Mouse (Mus musculus) limb, embryonic 10.5 days (tissue): Measurements from ENCODE around the gene Cdh13. TPM values are rescaled to one million over a fixed set of nuclear protein-coding genes. Genes with fewer than 3 reads are reported as not detected.
"Not testable (repeated sequence)": the region's sequence is repeated elsewhere in the genome, so short reads cannot be mapped to it uniquely, and the experiment has no call there.

ENCODE experiments used
- DNase-seq: peaks from one replicate; pipeline ENCODE4 v3.0.0-alpha.2; 2017; ENCODE audit warnings: low spot score
- H3K27ac ChIP-seq: fragments of 300-500 bp; sonication (generic); 2 replicates; pipeline ENCODE4 v1.5.1; 2016; ENCODE audit warnings: mild to moderate bottlenecking
- H3K27me3 ChIP-seq: fragments of 300-500 bp; sonication (generic); 2 replicates; pipeline ENCODE4 v1.6.1; 2016; ENCODE audit warnings: low read depth, mild to moderate bottlenecking; ENCODE audit not compliant: poor library complexity, severe bottlenecking
- H3K36me3 ChIP-seq: fragments of 300-500 bp; sonication (generic); 2 replicates; pipeline ENCODE4 v1.6.1; 2016; ENCODE audit warnings: mild to moderate bottlenecking, moderate library complexity
- H3K4me1 ChIP-seq: fragments of 300-500 bp; sonication (generic); 2 replicates; pipeline ENCODE4 v1.6.1; 2016
- H3K4me3 ChIP-seq: fragments of 300-500 bp; sonication (generic); 2 replicates; pipeline ENCODE4 v1.5.1; 2016; ENCODE audit warnings: mild to moderate bottlenecking, moderate library complexity
- H3K9me3 ChIP-seq: fragments of 300-500 bp; sonication (generic); replicated peaks from 2 replicates; pipeline ENCODE4 v1.6.1; 2016; ENCODE audit warnings: mild to moderate bottlenecking
- WGBS: fragments of 180-500 bp; shearing (Covaris S2); methylation state at CpG from one replicate; pipeline ENCODE4 v1.1.7; 2016; 5-methylcytosine and 5-hydroxymethylcytosine counted together
- polyA plus RNA-seq: library from polyadenylated mRNA; unstranded; fragments of >200 nt; fragmentation: Nextera tagmentation; extraction: Ambion mirVana; gene quantifications from 2 replicates; pipeline ENCODE4 v1.2.1, GENCODE M21; 2016

Cdh13 gene
- polyA plus RNA-seq, 1 experiment from 2014 or later = 3.3 TPM

DNA sequence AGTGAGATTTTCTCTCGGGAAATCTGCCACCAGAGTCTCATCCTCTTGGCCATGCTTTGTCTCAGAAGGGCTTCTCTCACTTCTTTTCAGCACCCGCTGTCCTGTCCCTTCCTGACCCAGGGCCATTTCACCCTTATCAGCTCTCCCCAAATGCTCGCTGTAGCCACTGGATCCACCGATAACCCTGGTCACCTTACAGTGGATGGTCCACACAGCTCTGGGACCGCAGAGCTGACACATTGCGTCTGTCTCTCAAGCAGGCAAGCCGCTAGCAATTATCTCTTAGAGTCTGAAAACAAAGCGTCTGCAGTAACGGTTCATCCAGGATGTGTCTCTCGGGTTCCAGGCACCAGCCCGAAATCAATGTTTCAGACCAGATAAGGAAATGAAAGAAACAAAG, 429.6 kb downstream of the Cdh13 start:
- Histone ChIP-seq H3K27me3 (no peaks in the 10 kb centered on the region), H3K9me3 (no peaks in the 10 kb centered on the region), H3K4me3 (no peak overlapping the region), H3K4me1 (no peaks in the 10 kb centered on the region), H3K36me3 (no peaks in the 10 kb centered on the region), H3K27ac (no peak overlapping the region)
- WGBS = 77% methylated on average over 11 of the region's 11 CpGs
- DNase-seq = no peak

DNA sequence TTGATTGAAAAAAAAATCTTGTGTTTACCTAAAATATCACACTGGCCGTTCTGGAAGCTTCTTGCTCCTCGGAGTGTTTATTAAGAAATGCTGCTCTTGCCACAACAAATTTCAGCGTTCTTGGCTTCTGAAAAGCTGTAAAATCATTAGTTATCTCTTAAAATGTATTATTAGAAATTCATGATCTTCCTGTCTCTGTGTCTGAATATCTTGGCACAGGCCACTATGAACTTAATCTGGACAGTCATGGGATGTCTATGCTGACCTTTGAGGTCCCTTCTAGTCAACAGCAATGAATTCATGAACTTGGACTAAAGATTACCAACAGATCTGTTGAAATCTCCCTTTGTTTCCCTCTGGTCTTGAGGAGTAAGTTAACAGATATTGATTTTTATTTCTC, 430.1 kb downstream of the Cdh13 start:
- H3K4me1 ChIP-seq = no peaks in the 10 kb centered on the region
- 90% methylated on average over 3 of the region's 3 CpGs for WGBS
- no peak overlapping the region for H3K4me3 ChIP-seq
- H3K36me3 ChIP-seq = no peaks in the 10 kb centered on the region
- DNase-seq = no peak
- no peaks in the 10 kb centered on the region for H3K9me3 ChIP-seq
- no peak overlapping the region for H3K27ac ChIP-seq
- H3K27me3 ChIP-seq = no peaks in the 10 kb centered on the region

DNA sequence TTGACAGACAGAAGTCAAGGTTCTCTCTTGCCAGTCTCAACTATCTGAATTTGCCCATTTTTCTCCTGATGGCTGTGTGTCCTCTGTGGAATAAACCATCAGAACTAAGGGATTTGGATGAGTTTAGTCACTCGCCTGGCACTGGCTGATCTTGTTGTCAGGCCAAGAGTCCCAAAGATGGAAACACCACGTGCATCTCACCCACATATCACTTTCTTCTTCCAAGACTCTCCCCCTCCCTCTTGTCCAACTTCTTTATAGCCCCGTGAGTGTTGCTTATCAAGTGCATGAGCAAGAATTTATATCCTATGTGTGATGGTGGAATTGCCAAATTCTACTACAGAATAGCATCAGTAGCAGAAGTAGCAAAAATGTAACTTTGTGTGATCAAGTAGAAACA, 439.4 kb downstream of the Cdh13 start:
- Histone ChIP-seq H3K27ac (no peak overlapping the region), H3K4me3 (no peak overlapping the region), H3K9me3 (no peaks in the 10 kb centered on the region), H3K27me3 (no peaks in the 10 kb centered on the region), H3K36me3 (no peaks in the 10 kb centered on the region), H3K4me1 (no peaks in the 10 kb centered on the region)
- no peak for DNase-seq
- 91% methylated on average over 3 of the region's 3 CpGs for WGBS

DNA sequence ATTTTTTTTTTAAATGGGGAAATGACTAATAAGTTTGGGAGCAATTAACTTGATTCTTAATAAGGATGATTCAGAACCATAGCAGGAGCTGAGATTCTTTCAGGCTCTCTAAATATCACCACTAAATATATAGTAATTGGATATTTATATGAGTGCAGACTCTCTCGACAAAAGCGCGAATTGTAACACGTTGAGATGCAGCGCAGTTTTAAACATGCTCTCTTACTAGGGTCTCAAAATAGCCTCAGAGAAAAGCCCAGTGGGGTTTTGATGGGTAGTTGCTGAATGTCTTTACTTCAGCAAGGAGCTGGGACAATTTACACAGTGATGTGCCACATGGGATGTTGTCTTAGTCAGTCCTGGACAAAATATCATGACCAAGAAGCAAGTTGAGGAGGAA, 442.1 kb downstream of the Cdh13 start:
- Histone ChIP-seq H3K27me3 (no peaks in the 10 kb centered on the region), H3K36me3 (no peaks in the 10 kb centered on the region), H3K4me3 (no peak overlapping the region), H3K9me3 (no peaks in the 10 kb centered on the region), H3K27ac (no peak overlapping the region), H3K4me1 (no peaks in the 10 kb centered on the region)
- 94% methylated on average over 5 of the region's 5 CpGs for WGBS
- no peak for DNase-seq

DNA sequence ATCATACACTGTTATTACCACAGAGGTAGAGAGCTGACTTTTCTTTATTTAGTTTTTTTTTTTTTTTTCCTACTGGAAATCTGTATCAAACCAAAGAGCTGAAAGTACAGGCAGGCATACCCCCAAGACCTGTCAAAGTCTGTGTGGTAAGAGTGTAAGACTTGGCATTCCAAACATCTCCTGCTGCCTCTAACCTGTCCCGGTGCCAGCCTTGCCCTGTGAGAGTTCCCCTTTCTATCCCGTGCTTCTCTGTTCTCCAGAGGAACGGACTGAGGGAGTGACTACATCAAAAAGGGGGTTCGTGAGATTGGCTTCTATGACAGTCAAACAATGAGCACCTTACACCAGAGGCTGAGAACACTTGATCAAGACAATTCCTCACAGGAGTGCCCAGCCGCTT, 458.2 kb downstream of the Cdh13 start:
- WGBS = 89% methylated on average over 5 of the region's 5 CpGs
- H3K4me1 ChIP-seq = no peaks in the 10 kb centered on the region

DNA sequence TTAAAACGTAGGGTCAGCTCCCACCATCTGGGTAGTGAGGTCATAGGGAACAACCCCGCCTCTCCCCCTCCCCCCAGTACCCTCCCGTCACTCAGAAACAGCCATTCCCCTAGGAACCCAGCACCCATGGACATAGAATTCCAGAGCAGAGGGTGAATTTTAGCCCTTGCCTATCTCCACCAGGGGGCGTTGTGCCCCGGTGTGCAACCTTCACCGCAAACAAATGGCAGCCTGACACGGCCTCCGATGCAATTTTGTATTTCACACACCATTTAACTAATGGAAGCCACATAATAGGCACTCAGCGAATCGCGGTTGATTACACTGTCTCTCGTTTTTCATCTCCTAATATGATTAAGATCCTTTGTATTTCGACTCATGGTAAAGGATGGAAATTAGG, 461.5 kb downstream of the Cdh13 start:
- Histone ChIP-seq H3K36me3 (no peaks in the 10 kb centered on the region), H3K4me1 (no peaks in the 10 kb centered on the region), H3K27ac (no peak overlapping the region), H3K4me3 (no peak overlapping the region), H3K27me3 (no peaks in the 10 kb centered on the region), H3K9me3 (no peaks in the 10 kb centered on the region)
- no peak for DNase-seq
- 92% methylated on average over 13 of the region's 13 CpGs for WGBS

More for the DNA sequence above, 458.2 kb downstream of the Cdh13 start:
- H3K27ac ChIP-seq = no peak overlapping the region
- H3K36me3 ChIP-seq = no peaks in the 10 kb centered on the region
- no peaks in the 10 kb centered on the region for H3K9me3 ChIP-seq
- no peak overlapping the region for H3K4me3 ChIP-seq
- no peaks in the 10 kb centered on the region for H3K27me3 ChIP-seq
- DNase-seq = no peak

DNA sequence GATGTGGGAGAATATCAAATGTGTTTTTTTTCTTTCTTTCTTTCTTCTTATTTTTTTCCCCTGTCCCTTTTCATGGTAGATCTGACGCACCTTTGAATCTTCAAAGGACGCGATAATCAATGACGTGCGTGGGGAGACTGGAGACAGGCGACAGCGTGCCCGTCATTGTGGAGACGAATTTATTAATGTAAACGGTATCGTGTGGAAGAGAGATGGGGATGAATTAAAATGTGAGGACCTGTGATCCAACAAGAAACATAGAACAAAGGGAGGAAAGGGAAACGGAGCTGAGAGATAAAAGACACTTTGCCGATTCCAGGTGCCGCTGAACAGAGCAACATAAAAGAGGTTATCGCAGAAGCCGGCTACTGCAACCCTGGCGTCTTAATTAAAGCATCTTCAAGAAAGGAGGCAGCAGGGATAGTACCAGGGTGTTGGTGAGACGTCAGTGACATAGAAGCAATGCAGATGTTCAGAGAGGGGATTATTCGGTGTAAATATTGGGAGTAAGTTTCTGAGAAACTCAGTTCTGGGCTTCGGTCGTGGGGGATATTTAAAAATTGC, 464.6 kb downstream of the Cdh13 start:
- no peaks in the 10 kb centered on the region for H3K36me3 ChIP-seq
- DNase-seq = no peak
- no peaks in the 10 kb centered on the region for H3K9me3 ChIP-seq
- 89% methylated on average over 21 of the region's 21 CpGs for WGBS
- H3K27ac ChIP-seq = no peak overlapping the region
- no peaks in the 10 kb centered on the region for H3K4me1 ChIP-seq
- H3K4me3 ChIP-seq = no peak overlapping the region
- no peaks in the 10 kb centered on the region for H3K27me3 ChIP-seq

DNA sequence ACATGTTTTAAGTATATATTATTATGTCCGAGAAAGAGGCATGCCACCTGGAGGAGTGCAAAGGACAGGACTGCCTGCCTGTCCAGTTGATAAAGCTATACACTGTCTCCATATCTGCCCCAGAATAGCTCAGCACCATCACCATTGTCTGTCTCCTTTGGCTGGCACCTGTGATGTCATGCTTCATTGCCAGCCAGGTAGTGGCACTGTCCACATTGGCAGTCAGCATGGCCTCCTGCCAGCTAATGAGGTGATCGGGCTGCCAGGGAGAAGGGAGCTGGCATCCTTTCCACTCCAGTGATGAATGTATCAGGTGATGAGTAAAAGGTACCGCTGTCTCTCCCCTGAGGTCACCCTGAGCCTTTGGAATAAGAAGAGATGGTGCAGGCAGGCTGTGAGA, 465.7 kb downstream of the Cdh13 start:
- Histone ChIP-seq H3K27ac (no peak overlapping the region), H3K9me3 (no peaks in the 10 kb centered on the region), H3K4me1 (no peaks in the 10 kb centered on the region), H3K36me3 (no peaks in the 10 kb centered on the region), H3K4me3 (no peak overlapping the region), H3K27me3 (no peaks in the 10 kb centered on the region)
- no peak for DNase-seq
- 94% methylated on average over 3 of the region's 3 CpGs for WGBS

DNA sequence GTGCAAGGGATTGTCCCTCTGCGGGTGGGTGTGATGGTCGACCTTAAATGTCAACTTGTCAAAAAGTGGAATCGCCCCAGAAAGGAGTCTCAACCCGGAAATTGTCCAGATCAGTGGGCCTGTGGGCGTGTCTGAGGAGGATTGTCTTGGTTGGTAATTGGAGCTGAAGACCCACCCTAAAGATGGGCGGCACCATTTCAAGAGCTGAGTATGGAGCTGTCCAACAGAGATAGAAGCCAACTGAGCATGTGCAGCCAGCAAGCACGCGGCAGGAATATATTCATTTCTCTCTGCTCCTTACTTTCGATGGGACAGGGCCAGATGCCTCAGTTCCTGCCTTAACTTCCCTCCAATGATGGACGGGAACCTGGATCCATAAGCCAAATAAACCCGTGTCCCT, 466.3 kb downstream of the Cdh13 start:
- H3K9me3 ChIP-seq = no peaks in the 10 kb centered on the region
- DNase-seq = no peak
- H3K4me1 ChIP-seq = no peaks in the 10 kb centered on the region
- no peak overlapping the region for H3K4me3 ChIP-seq
- H3K27ac ChIP-seq = no peak overlapping the region
- no peaks in the 10 kb centered on the region for H3K36me3 ChIP-seq
- 90% methylated on average over 11 of the region's 11 CpGs for WGBS
- H3K27me3 ChIP-seq = no peaks in the 10 kb centered on the region

DNA sequence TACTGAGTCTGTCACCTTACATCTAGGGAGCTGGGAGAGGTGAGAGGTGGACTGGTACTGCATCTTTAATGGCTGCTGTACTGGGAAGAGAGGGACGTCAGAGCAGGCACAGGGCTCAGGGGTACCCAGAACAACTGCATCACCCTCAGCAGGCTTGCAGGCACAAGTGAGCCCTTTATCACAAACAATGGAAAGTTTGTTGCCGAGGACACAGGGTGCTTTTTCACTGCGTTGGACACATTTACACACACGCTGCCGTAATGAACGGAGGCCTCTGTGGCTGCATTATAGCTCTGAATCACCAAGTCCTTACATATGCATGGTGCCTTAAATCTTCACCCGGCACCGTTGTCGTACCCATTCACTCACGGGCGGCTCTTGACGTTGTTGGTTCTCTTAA, 470.2 kb downstream of the Cdh13 start:
- H3K9me3 ChIP-seq = no peaks in the 10 kb centered on the region
- no peak overlapping the region for H3K27ac ChIP-seq
- no peaks in the 10 kb centered on the region for H3K4me1 ChIP-seq
- no peaks in the 10 kb centered on the region for H3K36me3 ChIP-seq
- no peaks in the 10 kb centered on the region for H3K27me3 ChIP-seq
- H3K4me3 ChIP-seq = no peak overlapping the region
- whole genome bisulfite sequencing = 90% methylated on average over 12 of the region's 12 CpGs
- no peak for DNase-seq

DNA sequence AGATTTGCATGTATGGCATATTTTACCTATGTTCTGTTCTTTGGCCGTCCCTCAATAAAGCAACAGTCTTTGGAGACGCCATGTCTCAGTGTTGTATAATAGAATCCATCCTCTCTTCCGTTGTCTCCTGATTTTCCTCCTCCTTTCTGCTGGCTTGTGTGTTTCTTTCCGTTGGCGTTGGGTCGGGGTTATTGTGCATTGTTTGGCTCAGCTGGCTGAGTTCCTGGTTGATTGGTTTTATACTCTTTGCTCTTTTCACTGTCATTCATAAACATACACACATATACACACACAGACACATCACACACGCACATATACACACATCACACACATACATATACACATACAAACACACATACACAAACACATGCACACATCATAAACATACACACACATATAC, 470.6 kb downstream of the Cdh13 start:
- no peak for DNase-seq
- Histone ChIP-seq H3K9me3 (no peaks in the 10 kb centered on the region), H3K36me3 (no peaks in the 10 kb centered on the region), H3K4me1 (no peaks in the 10 kb centered on the region), H3K27me3 (no peaks in the 10 kb centered on the region), H3K27ac (no peak overlapping the region), H3K4me3 (no peak overlapping the region)
- WGBS = 85% methylated on average over 7 of the region's 7 CpGs

DNA sequence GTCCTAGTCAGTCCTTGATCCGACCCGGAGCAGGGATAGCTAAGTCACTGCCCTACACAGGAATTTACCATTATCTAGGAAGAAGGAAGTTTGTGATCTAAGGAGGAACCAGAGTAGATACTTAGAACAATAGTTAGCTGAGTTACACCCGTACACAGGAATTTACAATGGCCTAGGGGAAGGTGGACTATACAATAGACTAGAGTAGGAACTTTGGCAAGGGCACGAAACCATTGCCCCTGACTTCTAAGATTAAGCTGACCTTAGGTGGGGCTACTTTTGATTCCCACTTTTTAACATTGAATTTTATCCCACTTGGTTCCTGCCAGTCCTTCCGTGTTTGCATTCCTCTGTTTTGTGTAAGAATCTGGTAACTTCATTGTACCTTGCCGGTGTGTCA, 494.0 kb downstream of the Cdh13 start:
- not testable (repeated sequence) for H3K36me3 ChIP-seq, H3K9me3 ChIP-seq, H3K27me3 ChIP-seq, H3K27ac ChIP-seq, H3K4me1 ChIP-seq, DNase-seq, H3K4me3 ChIP-seq
- 94% methylated on average over 6 of the region's 6 CpGs for WGBS

DNA sequence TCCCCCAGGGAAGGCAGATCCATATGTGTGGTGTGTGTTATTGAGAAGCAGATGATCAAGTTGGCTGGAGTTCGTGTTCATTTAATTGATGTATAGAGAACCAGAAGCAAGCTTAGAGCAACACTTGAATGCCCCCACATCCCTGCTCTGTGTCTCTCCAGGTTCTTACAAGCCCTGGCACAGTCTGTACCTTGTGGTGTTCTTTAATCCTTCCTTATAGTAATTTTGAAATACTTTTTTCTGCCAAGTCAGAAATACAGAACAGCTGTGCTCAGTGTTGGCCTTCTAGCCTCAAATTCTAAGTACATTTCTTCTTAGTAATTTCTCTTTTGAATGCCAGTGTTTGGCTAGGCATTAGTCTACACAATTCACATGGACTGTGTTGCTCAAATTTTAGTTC, 494.8 kb downstream of the Cdh13 start:
- H3K27me3 ChIP-seq = no peaks in the 10 kb centered on the region
- H3K4me1 ChIP-seq = no peaks in the 10 kb centered on the region
- no peaks in the 10 kb centered on the region for H3K36me3 ChIP-seq
- no peak overlapping the region for H3K27ac ChIP-seq
- no peak overlapping the region for H3K4me3 ChIP-seq
- no peak for DNase-seq
- 87% methylated on average over 1 of the region's 1 CpGs for WGBS
- no peaks in the 10 kb centered on the region for H3K9me3 ChIP-seq

DNA sequence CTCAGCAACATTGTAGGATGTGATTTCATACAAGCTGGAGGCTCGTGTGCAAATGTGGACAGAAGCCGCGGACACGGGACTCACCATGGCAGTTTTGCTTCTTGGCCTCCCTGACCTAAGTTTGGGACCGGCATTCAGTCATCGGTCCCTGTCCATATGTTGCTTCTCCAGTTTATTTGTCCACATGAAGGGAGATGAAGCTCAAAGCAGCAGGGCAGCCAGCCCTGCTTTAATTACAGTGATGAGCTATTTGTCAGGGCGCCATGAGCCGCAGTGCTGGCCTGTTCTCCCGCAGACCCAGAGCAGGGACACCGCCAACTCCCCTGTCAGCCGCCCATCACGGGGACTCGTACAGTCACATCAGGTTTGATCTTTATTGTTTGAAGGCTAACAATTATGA, 502.1 kb downstream of the Cdh13 start:
- DNase-seq = no peak

More for the DNA sequence above, 502.1 kb downstream of the Cdh13 start:
- no peak overlapping the region for H3K4me3 ChIP-seq
- H3K9me3 ChIP-seq = no peaks in the 10 kb centered on the region
- no peaks in the 10 kb centered on the region for H3K4me1 ChIP-seq
- no peaks in the 10 kb centered on the region for H3K27me3 ChIP-seq
- WGBS = 92% methylated on average over 13 of the region's 13 CpGs
- no peaks in the 10 kb centered on the region for H3K36me3 ChIP-seq
- H3K27ac ChIP-seq = no peak overlapping the region
